Mouse (Mus musculus) cerebellum, adult 9-11 months (tissue): Measurements from ENCODE around the gene Dnajc28.

ENCODE experiments used
- DNase-seq: peaks from one replicate; pipeline ENCODE4 v3.0.0; 2022

Dnajc28 gene

GRCm38 (mm10) chr16:91586244-91586643 is 32.6 kb downstream of the Dnajc28 start:
- DNase-seq = no peak

- no peak for DNase-seq
Measured at GRCm38 (mm10) chr16:91585617-91586016, 33.2 kb downstream of the Dnajc28 start.

- DNase-seq = no peak
Measured at GRCm38 (mm10) chr16:91582307-91582706, 36.5 kb downstream of the Dnajc28 start.

DNA sequence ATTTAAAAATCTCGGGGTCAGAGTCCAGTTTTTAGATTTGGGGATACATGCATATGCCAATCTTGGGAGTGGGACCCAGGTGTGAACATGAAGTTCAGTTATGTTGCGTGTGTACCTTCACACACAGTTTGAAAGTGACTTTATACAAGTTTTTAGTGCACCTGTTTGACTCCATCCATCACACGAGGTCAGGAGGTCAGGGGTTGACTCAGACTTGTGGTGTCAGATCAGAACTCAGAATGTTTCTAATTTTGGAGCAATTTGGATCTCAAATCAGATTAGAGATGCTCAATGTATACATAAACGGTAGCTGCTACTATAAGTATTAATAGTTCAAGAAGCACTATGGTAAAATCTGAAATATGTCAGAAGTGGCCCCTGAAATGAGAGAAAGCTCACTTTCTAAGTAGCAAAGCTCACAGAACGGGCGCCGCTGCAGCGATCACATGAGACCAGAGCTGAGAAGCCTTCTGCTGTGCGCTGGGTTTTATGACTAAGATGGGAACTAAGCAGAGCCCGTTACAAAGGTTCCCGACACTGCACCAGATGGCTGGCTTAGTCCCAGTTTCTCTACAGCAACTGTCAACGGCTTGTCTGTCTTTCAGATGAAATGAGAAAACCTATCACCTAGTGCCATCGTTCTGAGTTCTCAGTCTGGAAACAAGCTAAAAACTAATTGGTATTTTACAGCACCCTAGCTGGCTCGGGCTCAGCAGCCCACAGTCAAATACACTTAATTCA is 39.7 kb downstream of the Dnajc28 start:
- DNase-seq = no peak

DNA sequence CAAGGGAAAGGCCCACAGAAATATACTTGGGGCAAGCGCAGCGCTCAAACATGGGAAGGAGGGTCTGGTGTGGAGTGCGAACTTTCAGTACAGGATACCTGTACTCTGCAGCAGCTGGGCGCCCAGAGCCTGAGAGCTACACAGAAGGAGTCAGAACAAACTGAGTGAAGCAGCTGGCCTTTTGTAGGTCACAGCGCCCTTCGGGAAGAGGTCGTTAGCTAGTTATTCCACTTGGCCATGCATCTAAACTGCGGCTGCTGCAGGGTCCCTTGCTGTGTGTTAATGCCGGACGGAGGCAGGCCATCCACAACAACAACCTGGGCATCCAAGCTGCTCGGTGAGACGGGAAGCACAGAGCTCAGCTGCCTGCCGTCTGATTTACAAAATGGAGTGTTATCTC is 43.7 kb downstream of the Dnajc28 start:
- no peak for DNase-seq

DNA sequence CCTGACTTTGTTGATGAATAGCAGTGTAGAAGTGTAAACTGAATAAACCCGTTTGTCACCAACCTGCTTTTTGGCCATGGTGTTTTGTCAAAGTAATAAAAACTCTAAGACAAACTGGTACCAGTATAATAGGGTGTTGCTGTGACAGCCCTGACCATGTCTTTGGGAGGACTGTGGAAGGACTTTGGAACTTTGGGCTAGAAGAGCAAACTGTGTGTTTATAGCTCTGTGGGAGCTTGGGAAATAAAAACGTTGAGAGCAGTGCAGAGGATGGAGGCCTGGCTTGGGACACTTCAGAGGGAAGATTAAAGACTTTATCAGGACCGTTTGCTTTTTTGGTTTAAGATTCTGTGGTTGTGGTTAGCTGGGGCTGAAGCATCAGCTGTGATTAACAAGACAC is 47.7 kb downstream of the Dnajc28 start:
- no peak for DNase-seq

DNA sequence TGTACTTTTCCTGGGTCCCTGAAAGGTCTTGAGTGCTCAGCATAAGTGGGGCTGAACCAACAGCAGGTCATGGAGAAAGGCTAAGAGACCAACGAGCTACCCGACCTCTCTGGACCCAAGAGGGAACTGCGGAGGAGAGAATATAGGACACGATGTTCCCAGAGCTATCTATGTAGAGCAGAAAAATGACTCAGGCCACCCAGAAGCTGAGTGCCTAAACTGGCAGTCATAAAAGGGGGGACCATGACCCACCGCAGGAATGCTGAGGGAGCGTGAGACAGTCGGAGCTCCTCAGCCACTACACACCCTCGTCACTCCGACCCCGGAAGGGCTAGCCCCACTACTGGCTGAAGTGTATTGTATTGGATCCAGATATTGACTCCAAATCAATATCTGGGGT is 49.9 kb downstream of the Dnajc28 start:
- no peak for DNase-seq

DNA sequence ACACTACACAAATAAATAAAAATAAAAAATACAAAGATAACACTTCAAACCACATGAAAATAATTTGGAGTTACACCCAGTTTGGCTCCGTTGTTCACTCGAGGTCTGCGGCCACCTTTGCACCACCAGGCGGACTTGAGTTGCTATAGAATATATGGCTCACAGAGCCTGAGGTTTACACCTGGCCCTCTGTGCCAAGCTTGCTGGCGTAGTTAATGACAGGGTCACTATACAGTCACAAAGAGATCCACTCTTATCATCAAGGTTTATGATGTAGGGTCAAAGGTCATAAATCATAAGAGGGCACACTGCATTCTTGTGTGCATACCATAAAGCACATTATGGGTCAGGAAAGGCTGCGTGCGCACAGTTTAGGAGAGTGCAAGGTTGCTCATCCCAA is 52.8 kb downstream of the Dnajc28 start:
- DNase-seq = no peak

DNA sequence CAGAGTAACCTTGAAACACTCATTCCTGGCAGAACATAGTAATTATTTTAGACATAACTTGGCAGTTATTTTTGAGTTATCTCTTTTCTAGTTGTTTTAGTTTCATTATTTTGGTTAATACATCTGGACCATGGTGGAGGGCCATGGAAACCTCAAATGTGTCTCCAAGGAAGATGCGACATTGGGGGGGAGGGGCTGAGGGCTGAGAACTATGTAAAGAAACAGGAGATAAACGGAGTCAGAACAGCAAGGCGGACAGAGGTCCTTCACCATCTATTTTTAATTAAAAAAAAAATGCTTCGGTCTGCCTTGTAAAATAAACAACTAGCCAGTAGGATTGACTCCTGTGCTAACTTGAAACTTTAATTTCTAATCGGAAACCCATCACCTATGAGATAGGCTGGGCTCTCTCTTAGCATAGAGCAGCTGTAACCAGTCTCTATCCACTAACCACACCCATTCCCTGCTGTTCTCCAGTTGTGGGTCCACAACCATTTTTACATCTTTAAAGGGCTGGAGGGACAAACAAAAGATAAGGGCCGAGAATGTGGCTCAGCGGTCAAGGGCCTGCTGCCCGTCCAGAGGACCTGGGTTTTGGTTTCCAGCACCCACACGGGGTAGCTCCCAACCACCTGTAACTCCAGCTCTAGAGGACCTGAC is 53.4 kb downstream of the Dnajc28 start:
- no peak for DNase-seq

DNA sequence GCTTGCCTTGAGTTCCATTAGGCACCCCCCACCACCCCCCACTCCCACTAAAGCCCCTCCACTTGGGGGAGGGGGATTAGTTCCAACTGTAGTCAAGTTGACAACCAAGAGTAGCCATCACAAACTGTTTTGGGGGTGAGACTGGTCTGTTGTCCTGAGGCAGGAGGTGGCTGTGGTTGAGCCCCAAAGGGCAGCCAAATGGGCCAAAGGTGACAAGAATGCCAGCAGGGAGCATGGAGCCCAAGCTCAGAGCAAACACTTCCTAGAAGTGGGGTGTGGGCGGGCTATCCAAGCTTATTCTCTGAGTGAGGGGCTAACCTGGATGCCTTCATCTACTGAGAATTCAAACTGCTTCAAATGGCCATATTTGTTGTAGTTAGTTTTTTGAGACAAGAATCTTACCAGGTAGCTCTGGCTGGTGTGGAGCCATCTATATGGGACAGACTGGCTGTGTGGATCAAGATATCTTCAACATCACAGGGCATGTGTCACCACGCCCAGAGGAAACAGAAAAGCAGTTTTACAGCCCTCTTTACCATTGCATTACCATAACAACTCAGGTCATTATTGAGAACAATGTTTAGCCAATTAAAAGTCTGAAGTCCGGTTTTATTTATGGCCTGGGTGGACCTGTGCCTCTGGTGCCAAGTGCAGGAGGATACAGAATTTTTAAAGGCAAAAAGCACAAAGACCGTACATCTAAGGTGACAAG is 54.1 kb downstream of the Dnajc28 start:
- no peak for DNase-seq
